Mouse (Mus musculus) MEL (cell line): ENCODE results near the gene Vmn1r14. TPM values are rescaled to one million over a fixed set of nuclear protein-coding genes. Genes with fewer than 3 reads are reported as not detected.

Source experiments
- DNase-seq: peaks from one replicate; pipeline ENCODE4 v3.0.0; 2011; ENCODE audit warnings: low read depth, low spot score
- H3K27ac ChIP-seq: 2 replicates; pipeline ENCODE4 v1.5.1; 2012; ENCODE audit warnings: low read depth, mild to moderate bottlenecking, control low read depth, low read length, moderate library complexity; ENCODE audit not compliant: control insufficient read depth
- H3K27me3 ChIP-seq, 2 experiments: fragments of 150-350 bp in 1 of 2; sonication (generic) in 1 of 2; 2 replicates each; pipeline ENCODE4 v1.6.1; 2012; ENCODE audit warnings: low read length in 2 of 2, mild to moderate bottlenecking in 2 of 2, improper control_type of control experiment in 1 of 2, moderate library complexity in 1 of 2; ENCODE audit not compliant: insufficient read depth in 2 of 2, control insufficient read depth in 1 of 2
- H3K36me3 ChIP-seq, 2 experiments: 2 replicates each; pipeline ENCODE4 v1.6.1; 2012 to 2014; ENCODE audit warnings: low read length in 2 of 2, improper control_type of control experiment in 1 of 2, inconsistent platforms in 1 of 2, mild to moderate bottlenecking in 1 of 2; ENCODE audit not compliant: insufficient read depth in 2 of 2, control insufficient read depth in 1 of 2
- H3K4me1 ChIP-seq, 2 experiments: fragments of 150-350 bp in 1 of 2; sonication (generic) in 1 of 2; 2 replicates each; pipeline ENCODE4 v1.6.1; 2012; ENCODE audit warnings: low read length in 2 of 2, improper control_type of control experiment in 1 of 2, mild to moderate bottlenecking in 1 of 2; ENCODE audit not compliant: insufficient read depth in 2 of 2, control insufficient read depth in 1 of 2
- H3K4me3 ChIP-seq, 2 experiments: fragments of 150-350 bp in 1 of 2; sonication (generic) in 1 of 2; 2 replicates each; pipeline ENCODE4 v1.5.1; 2012; ENCODE audit warnings: low read depth in 2 of 2, low read length in 2 of 2, mild to moderate bottlenecking in 2 of 2, moderate library complexity in 2 of 2, control low read depth in 1 of 2, improper control_type of control experiment in 1 of 2; ENCODE audit not compliant: control insufficient read depth in 1 of 2, insufficient read depth in 1 of 2
- H3K79me2 ChIP-seq: 2 replicates; pipeline ENCODE4 v1.6.1; 2012; ENCODE audit warnings: mild to moderate bottlenecking, low read length, moderate library complexity; ENCODE audit not compliant: control insufficient read depth, poor library complexity, insufficient read depth
- H3K9ac ChIP-seq: 2 replicates; pipeline ENCODE4 v1.6.1; 2012; ENCODE audit warnings: low read depth, mild to moderate bottlenecking, control low read depth, low read length, moderate library complexity; ENCODE audit not compliant: control insufficient read depth, poor library complexity, severe bottlenecking
- H3K9me3 ChIP-seq: fragments of 150-350 bp; sonication (generic); replicated peaks from 2 replicates; pipeline ENCODE4 v1.6.1; 2012; ENCODE audit warnings: mild to moderate bottlenecking, low read length, improper control_type of control experiment, moderate library complexity; ENCODE audit not compliant: insufficient read depth
- CTCF ChIP-seq, 3 experiments: IDR thresholded peaks in 2 of 3; conservative IDR thresholded peaks in 1 of 3; 2 replicates each; pipeline ENCODE4 v1.5.1; 2011 to 2012; ENCODE audit warnings: low read length in 3 of 3, low read depth in 2 of 3, mild to moderate bottlenecking in 2 of 3, improper control_type of control experiment in 1 of 3, inconsistent platforms in 1 of 3, mixed read lengths in 1 of 3, moderate library complexity in 1 of 3; ENCODE audit not compliant: control insufficient read depth in 1 of 3, insufficient read depth in 1 of 3, poor library complexity in 1 of 3, severe bottlenecking in 1 of 3
- E2F4 ChIP-seq: IDR thresholded peaks from 2 replicates; pipeline ENCODE4 v1.6.1; 2011; ENCODE audit warnings: low read depth, low read length, improper control_type of control experiment, borderline replicate concordance
- ELF1 ChIP-seq: IDR thresholded peaks from 2 replicates; pipeline ENCODE4 v1.6.1; 2014; ENCODE audit warnings: low read depth, mild to moderate bottlenecking, inconsistent platforms, low read length, improper control_type of control experiment, moderate library complexity
- ETS1 ChIP-seq: IDR thresholded peaks from 2 replicates; pipeline ENCODE4 v1.6.1; 2012; ENCODE audit warnings: low read depth, mild to moderate bottlenecking, inconsistent platforms, low read length, improper control_type of control experiment, moderate library complexity
- GABPA ChIP-seq: IDR thresholded peaks from 2 replicates; pipeline ENCODE4 v1.6.1; 2012; ENCODE audit warnings: low read depth, mild to moderate bottlenecking, inconsistent platforms, low read length, improper control_type of control experiment, moderate library complexity
- HCFC1 ChIP-seq: IDR thresholded peaks from 2 replicates; pipeline ENCODE4 v1.6.1; 2012; ENCODE audit warnings: low read depth, mild to moderate bottlenecking, inconsistent platforms, low read length, improper control_type of control experiment, moderate library complexity
- JUND ChIP-seq: IDR thresholded peaks from 2 replicates; pipeline ENCODE4 v1.6.1; 2011; ENCODE audit warnings: low read depth, mild to moderate bottlenecking, improper control_type of control experiment, low read length
- KAT2A ChIP-seq: conservative IDR thresholded peaks from 2 replicates; pipeline ENCODE4 v1.6.1; 2012; ENCODE audit warnings: low read depth, low read length, improper control_type of control experiment, inconsistent platforms
- MAFK ChIP-seq: IDR thresholded peaks from 2 replicates; pipeline ENCODE4 v1.6.1; 2011; ENCODE audit warnings: low read depth, mild to moderate bottlenecking, low read length, improper control_type of control experiment, borderline replicate concordance
- MAX ChIP-seq: IDR thresholded peaks from 2 replicates; pipeline ENCODE4 v1.6.1; 2011; ENCODE audit warnings: low read length, improper control_type of control experiment
- MAZ ChIP-seq: IDR thresholded peaks from 2 replicates; pipeline ENCODE4 v1.6.1; 2012; ENCODE audit warnings: low read depth, mild to moderate bottlenecking, inconsistent platforms, low read length, improper control_type of control experiment
- MEF2A ChIP-seq: IDR thresholded peaks from 2 replicates; pipeline ENCODE4 v1.6.1; 2014; ENCODE audit warnings: low read depth, mild to moderate bottlenecking, inconsistent platforms, low read length, improper control_type of control experiment; ENCODE audit not compliant: poor library complexity, insufficient replicate concordance, severe bottlenecking; ENCODE audit errors: extremely low read depth
- MXI1 ChIP-seq: IDR thresholded peaks from 2 replicates; pipeline ENCODE4 v1.6.1; 2011; ENCODE audit warnings: mild to moderate bottlenecking, low read depth, low read length, improper control_type of control experiment
- MYC ChIP-seq: IDR thresholded peaks from 2 replicates; pipeline ENCODE4 v1.6.1; 2011; ENCODE audit warnings: low read depth, mild to moderate bottlenecking, low read length, improper control_type of control experiment, moderate library complexity
- NRF1 ChIP-seq: IDR thresholded peaks from 2 replicates; pipeline ENCODE4 v1.6.1; 2014; ENCODE audit warnings: low read depth, mild to moderate bottlenecking, inconsistent platforms, low read length, improper control_type of control experiment, moderate library complexity; ENCODE audit not compliant: poor library complexity, insufficient read depth, severe bottlenecking
- RAD21 ChIP-seq: IDR thresholded peaks from 2 replicates; pipeline ENCODE4 v1.6.1; 2011; ENCODE audit warnings: mild to moderate bottlenecking, low read depth, low read length, improper control_type of control experiment
- RCOR1 ChIP-seq: IDR thresholded peaks from 2 replicates; pipeline ENCODE4 v1.6.1; 2012; ENCODE audit warnings: low read depth, mild to moderate bottlenecking, inconsistent platforms, low read length, improper control_type of control experiment
- SIN3A ChIP-seq: IDR thresholded peaks from 2 replicates; pipeline ENCODE4 v1.6.1; 2012; ENCODE audit warnings: low read length, improper control_type of control experiment, inconsistent platforms
- TCF12 ChIP-seq: IDR thresholded peaks from 2 replicates; pipeline ENCODE4 v1.6.1; 2014; ENCODE audit warnings: low read depth, mild to moderate bottlenecking, inconsistent platforms, low read length, improper control_type of control experiment, moderate library complexity
- UBTF ChIP-seq: IDR thresholded peaks from 2 replicates; pipeline ENCODE4 v1.6.1; 2012; ENCODE audit warnings: low read depth, mild to moderate bottlenecking, inconsistent platforms, low read length, improper control_type of control experiment, moderate library complexity, borderline replicate concordance; ENCODE audit not compliant: insufficient read depth
- USF1 ChIP-seq: IDR thresholded peaks from 2 replicates; pipeline ENCODE4 v1.6.1; 2014; ENCODE audit warnings: low read depth, mild to moderate bottlenecking, inconsistent platforms, low read length, improper control_type of control experiment, moderate library complexity
- USF2 ChIP-seq, 2 experiments: IDR thresholded peaks; 2 replicates each; pipeline ENCODE4 v1.6.1; 2011 to 2012; ENCODE audit warnings: improper control_type of control experiment in 2 of 2, low read length in 2 of 2, borderline replicate concordance in 1 of 2, inconsistent platforms in 1 of 2, low read depth in 1 of 2, mild to moderate bottlenecking in 1 of 2; ENCODE audit not compliant: insufficient read depth in 1 of 2
- ZNF384 ChIP-seq: IDR thresholded peaks from 2 replicates; pipeline ENCODE4 v1.6.1; 2012; ENCODE audit warnings: low read depth, mild to moderate bottlenecking, inconsistent platforms, low read length, improper control_type of control experiment
- polyA plus RNA-seq, 2 experiments: library from polyadenylated mRNA; stranded (reverse) in 1 of 2; unstranded in 1 of 2; fragments of >175 nt in 1 of 2; fragments of >200 nt in 1 of 2; gene quantifications; 2 replicates each; pipeline versions ENCODE4 v1.2.1 to v1.2.4; 2012; ENCODE audit warnings: low replicate concordance in 2 of 2, low read depth in 1 of 2; ENCODE audit not compliant: insufficient read length in 2 of 2, insufficient read depth in 1 of 2, missing spikeins in 1 of 2
- total RNA-seq: library from RNA; depleted of rRNA; stranded (reverse); fragments of 300-350 nt; gene quantifications from 2 replicates; pipeline ENCODE4 v1.2.3, GENCODE M21; 2012

The Vmn1r14 gene
- total and polyA plus RNA-seq, 3 experiments, result not detected

DNA sequence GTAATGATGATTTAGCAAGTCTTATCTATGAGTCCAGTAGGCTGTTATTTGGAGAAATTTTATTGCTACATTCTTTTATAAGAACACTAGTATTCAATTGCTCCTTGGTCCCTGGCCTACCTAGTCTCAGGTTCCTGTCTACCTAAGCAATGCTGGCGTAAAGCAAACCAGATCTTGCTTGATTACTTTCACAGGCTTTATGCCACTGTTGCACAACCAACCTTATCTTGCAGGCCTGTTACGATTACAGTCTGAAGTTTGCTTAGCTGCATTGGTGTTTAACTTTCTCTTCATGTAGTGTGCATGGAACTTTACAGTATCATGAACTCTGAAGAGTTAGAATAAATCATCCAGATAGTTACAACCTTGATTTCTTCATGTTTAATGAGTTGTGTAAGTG, 29.5 kb downstream of the Vmn1r14 start:
- no peak overlapping the region for H3K27ac ChIP-seq
- H3K9ac ChIP-seq, result no peak overlapping the region
- no peaks in the 10 kb centered on the region for H3K36me3 ChIP-seq
- H3K4me3 ChIP-seq, result no peak overlapping the region
- no peak for TF ChIP-seq MYC
- no peak for TF ChIP-seq TCF12
- TF ChIP-seq USF1, result no peak
- TF ChIP-seq MAFK, result no peak
- no peak for TF ChIP-seq UBTF
- TF ChIP-seq RCOR1, result no peak
- no peak for TF ChIP-seq ZNF384
- no peak for TF ChIP-seq E2F4
- no peak for TF ChIP-seq HCFC1
- no peak for TF ChIP-seq RAD21
- no peak for TF ChIP-seq KAT2A
- TF ChIP-seq ELF1, result no peak
- TF ChIP-seq USF2 (IDR thresholded peaks at IDR 0.05; ENCODE audit: borderline replicate concordance in 1 of 2, insufficient read depth in 1 of 2, low read depth in 1 of 2, low read length in 2 of 2), result no peak
- TF ChIP-seq JUND, result no peak
- TF ChIP-seq MEF2A, result no peak
- H3K79me2 ChIP-seq, result no peaks in the 10 kb centered on the region
- no peaks in the 10 kb centered on the region for H3K9me3 ChIP-seq
- no peaks in the 10 kb centered on the region for H3K27me3 ChIP-seq
- H3K4me1 ChIP-seq, result no peaks in the 10 kb centered on the region
- no peak for DNase-seq

GRCm38 (mm10) chr6:57271881-57272280, 40.4 kb downstream of the Vmn1r14 start:
- TF ChIP-seq ELF1 (no peak), MAFK (no peak), JUND (no peak), MEF2A (no peak), GABPA (no peak), HCFC1 (no peak), RAD21 (no peak), NRF1 (no peak), USF2 (IDR thresholded peaks at IDR 0.05; ENCODE audit: borderline replicate concordance in 1 of 2, insufficient read depth in 1 of 2, low read depth in 1 of 2, low read length in 2 of 2) (no peak), SIN3A (no peak), UBTF (no peak), ETS1 (no peak), MYC (no peak), MXI1 (no peak), MAX (no peak), TCF12 (no peak), CTCF (IDR thresholded peaks at IDR 0.05 in 2 of 3, conservative IDR thresholded peaks at IDR 0.05 in 1 of 3; ENCODE audit: control insufficient read depth in 1 of 3, insufficient read depth in 1 of 3, low read depth in 2 of 3, low read length in 3 of 3, poor library complexity in 1 of 3, severe bottlenecking in 1 of 3) (no peak), MAZ (no peak)
- Histone ChIP-seq H3K9me3 (no peaks in the 10 kb centered on the region), H3K36me3 (no peaks in the 10 kb centered on the region), H3K4me3 (no peak overlapping the region), H3K27me3 (no peaks in the 10 kb centered on the region), H3K4me1 (no peaks in the 10 kb centered on the region), H3K9ac (no peak overlapping the region), H3K27ac (no peak overlapping the region), H3K79me2 (no peaks in the 10 kb centered on the region)
- DNase-seq, result no peak
